Mouse (Mus musculus) small intestine, adult 2 months (tissue): ENCODE measurements at regions not wholly inside any gene's neighbourhood (a gene's known extent, or its start where the extent isn't known, plus 50 kb on each side); places are given as distances from the start of the nearest gene placed in this dataset.

Experiments
- CTCF ChIP-seq: fragments of 200-500 bp; IDR thresholded peaks from 2 replicates; pipeline ENCODE4 v1.5.1; 2012; ENCODE audit warnings: low read depth, mild to moderate bottlenecking, control low read depth, inconsistent platforms, low read length, moderate library complexity, mixed read lengths; ENCODE audit not compliant: insufficient replicate concordance, insufficient read length; ENCODE audit errors: extremely low read depth
- POLR2A ChIP-seq: fragments of 200-500 bp; IDR thresholded peaks from 2 replicates; pipeline ENCODE4 v1.6.1; 2012; ENCODE audit warnings: low read depth, mild to moderate bottlenecking, control low read depth, inconsistent platforms, low read length, moderate library complexity

DNA sequence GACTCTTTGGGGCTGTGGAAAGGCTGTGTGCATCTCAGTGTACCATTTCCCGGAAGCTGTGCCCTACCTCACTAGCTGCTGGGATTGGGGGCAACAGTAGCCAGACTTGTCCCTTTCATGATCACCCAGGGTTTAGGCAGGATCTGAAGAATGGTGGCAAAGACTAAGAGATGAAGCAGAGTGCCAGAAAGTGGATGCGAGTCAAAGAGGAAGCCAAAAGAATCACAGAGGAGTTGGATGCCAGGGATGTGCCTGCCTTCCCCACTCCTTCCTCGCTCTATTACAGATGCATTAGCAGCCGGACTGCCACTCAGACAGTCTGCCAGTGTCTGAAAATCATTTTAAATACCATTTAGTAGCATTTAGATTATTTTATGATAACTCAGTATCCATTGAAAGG lies 271.5 kb upstream of the Slc24a2 start:
- no peak for TF ChIP-seq POLR2A
- no peak for TF ChIP-seq CTCF
